16 mouse cellular contexts compared by ENCODE assay signal in genomic region chr3:97242629-97243167, GRCm38 (mm10). TPM values are rescaled to one million over a fixed set of nuclear protein-coding genes. Genes with fewer than 3 reads are reported as not detected.
DNase-seq lines count a peak whose midpoint lies in the region; ATAC-seq and TF ChIP-seq lines count a peak whose summit lies in the region.
"Had no signal": no experiment of that assay in that cellular context is flagged by ENCODE, and none has a peak within 500 bp of the region (broad histone marks: within the 10 kb centered on the region; RNA-seq: fewer than 3 reads in every experiment).

No protein-coding gene starts in this region.

- no peak overlapping the region for H3K9ac ChIP-seq in hindbrain, embryonic 13.5 days
- H3K9ac ChIP-seq in hindbrain, embryonic 11.5 days (ENCODE audit: low read depth, low read length): no peak overlapping the region
- H3K9ac ChIP-seq in intestine, embryonic 15.5 days: no peak overlapping the region
- H3K9ac ChIP-seq: embryonic facial prominence, embryonic 12.5 days; neural tube, embryonic 12.5 days had no signal

- H3K4me2 ChIP-seq in hindbrain, embryonic 13.5 days: no peak overlapping the region
- no peak overlapping the region for H3K4me2 ChIP-seq in hindbrain, embryonic 11.5 days (replicated peaks; ENCODE audit: low read depth, low read length)
- no peak overlapping the region for H3K4me2 ChIP-seq in intestine, embryonic 15.5 days (replicated peaks)
- H3K4me2 ChIP-seq: embryonic facial prominence, embryonic 12.5 days; neural tube, embryonic 12.5 days had no signal

- no peak for TF ChIP-seq CTCF in testis, adult 2 months (IDR thresholded peaks at IDR 0.05; ENCODE audit: control insufficient read depth, insufficient read depth, insufficient replicate concordance, low read depth, low read length)

- 0 out of 2 replicates have a peak overlapping the region, but pooled peaks have one; percentile 52 for H3K27ac ChIP-seq in hindbrain, embryonic 13.5 days
- no peak overlapping the region for H3K27ac ChIP-seq in hindbrain, embryonic 11.5 days (ENCODE audit: low read depth, low read length)
- H3K27ac ChIP-seq in testis, adult 2 months (ENCODE audit: control insufficient read depth, insufficient read depth, low read depth, low read length): no peak overlapping the region
- H3K27ac ChIP-seq in intestine, embryonic 15.5 days: peak overlapping the region; percentile 60; the same call in 1 of the 2 replicates
- H3K27ac ChIP-seq: embryonic facial prominence, embryonic 12.5 days; gastrocnemius, adult 2 months; heart, adult 2 months; kidney, postnatal 0 days; neural tube, embryonic 12.5 days had no signal

- whole genome bisulfite sequencing in hindbrain, embryonic 13.5 days: 37% methylated on average over 10 of the region's 10 CpGs
- WGBS in hindbrain, embryonic 11.5 days: 43% methylated on average over 10 of the region's 10 CpGs
- 45% methylated on average over 10 of the region's 10 CpGs for WGBS in intestine, embryonic 15.5 days

- no peak for ATAC-seq in hindbrain, embryonic 13.5 days (ENCODE audit: low FRiP score)
- ATAC-seq in hindbrain, embryonic 11.5 days (ENCODE audit: low FRiP score): no peak
- peak; percentile 75 for ATAC-seq in intestine, embryonic 15.5 days
- ATAC-seq: CD4-positive, CD25-positive, alpha-beta regulatory T cell, adult 4 months had no signal

- H3K4me1 ChIP-seq in hindbrain, embryonic 13.5 days (replicated peaks): peaks cover 23% of the 10 kb centered on the region
- no peaks in the 10 kb centered on the region for H3K4me1 ChIP-seq in hindbrain, embryonic 11.5 days (replicated peaks; ENCODE audit: control insufficient read depth, insufficient read depth, low read length)
- peaks cover 5% of the 10 kb centered on the region for H3K4me1 ChIP-seq in testis, adult 2 months (ENCODE audit: control insufficient read depth, insufficient read depth, low read length)
- no peaks in the 10 kb centered on the region; the same call in 1 of the 2 replicates for H3K4me1 ChIP-seq in intestine, embryonic 15.5 days (replicated peaks)

- H3K9me3 ChIP-seq in hindbrain, embryonic 13.5 days: no peaks in the 10 kb centered on the region
- H3K9me3 ChIP-seq in hindbrain, embryonic 11.5 days (ENCODE audit: control insufficient read depth, low read length): no peaks in the 10 kb centered on the region
- no peaks in the 10 kb centered on the region for H3K9me3 ChIP-seq in intestine, embryonic 15.5 days
- H3K9me3 ChIP-seq: embryonic facial prominence, embryonic 12.5 days; neural tube, embryonic 12.5 days had no signal

- no peak for TF ChIP-seq POLR2A in testis, adult 2 months (IDR thresholded peaks at IDR 0.05; ENCODE audit: control insufficient read depth, low read depth, low read length)

- H3K4me3 ChIP-seq in hindbrain, embryonic 13.5 days: no peak overlapping the region
- no peak overlapping the region for H3K4me3 ChIP-seq in hindbrain, embryonic 11.5 days (ENCODE audit: low read depth, low read length)
- peak overlapping the region; percentile 3; the same call in 1 of the 2 replicates for H3K4me3 ChIP-seq in testis, adult 2 months (ENCODE audit: control insufficient read depth, low read depth, low read length)
- H3K4me3 ChIP-seq in intestine, embryonic 15.5 days (replicated peaks): no peak overlapping the region
- H3K4me3 ChIP-seq: embryonic facial prominence, embryonic 12.5 days; gastrocnemius, adult 2 months; heart, adult 2 months; neural tube, embryonic 12.5 days had no signal

- H3K27me3 ChIP-seq in hindbrain, embryonic 13.5 days: no peaks in the 10 kb centered on the region
- H3K27me3 ChIP-seq in hindbrain, embryonic 11.5 days (ENCODE audit: control insufficient read depth, insufficient read depth, low read length): no peaks in the 10 kb centered on the region
- H3K27me3 ChIP-seq in testis, adult 2 months (ENCODE audit: control insufficient read depth, insufficient read depth, low read length): no peaks in the 10 kb centered on the region
- no peaks in the 10 kb centered on the region for H3K27me3 ChIP-seq in intestine, embryonic 15.5 days (replicated peaks)
- H3K27me3 ChIP-seq: embryonic facial prominence, embryonic 12.5 days; neural tube, embryonic 12.5 days had no signal

- H3K36me3 ChIP-seq in hindbrain, embryonic 13.5 days: no peaks in the 10 kb centered on the region
- H3K36me3 ChIP-seq in hindbrain, embryonic 11.5 days (ENCODE audit: control insufficient read depth, insufficient read depth, low read length): no peaks in the 10 kb centered on the region
- no peaks in the 10 kb centered on the region for H3K36me3 ChIP-seq in testis, adult 2 months (ENCODE audit: control insufficient read depth, insufficient read depth, low read length)
- no peaks in the 10 kb centered on the region for H3K36me3 ChIP-seq in intestine, embryonic 15.5 days
- H3K36me3 ChIP-seq: embryonic facial prominence, embryonic 12.5 days; neural tube, embryonic 12.5 days had no signal

- DNase-seq in hindbrain, embryonic 11.5 days (ENCODE audit: low spot score): no peak
- DNase-seq in testis, postnatal 14 days (ENCODE audit: low spot score): no peak
- no peak for DNase-seq in B cell, adult 2 months
- DNase-seq in spleen, adult 12 weeks (ENCODE audit: low spot score): no peak
- DNase-seq: adrenal gland, postnatal 25 days; cerebellum, adult 9-10 months; gastrocnemius, adult 2 months; heart, adult 2 months; thymus, postnatal 36 days had no signal

RNA-seq across cellular contexts. Expression of gene Bcl9, which starts 55.0 kb away (rescaled TPM):
- 86.4 and 89.0 TPM in 2 replicates for polyA plus RNA-seq in hindbrain, embryonic 13.5 days (2015; fragmentation: Nextera tagmentation; extraction: Ambion mirVana)
- polyA plus RNA-seq in hindbrain, embryonic 11.5 days (2014; fragmentation: Nextera tagmentation; extraction: Ambion mirVana): 55.4 and 72.3 TPM in 2 replicates
- polyA plus RNA-seq in testis, adult 2 months (2012; rRNA removed): 8.6 and 9.1 TPM in 2 replicates
- polyA plus RNA-seq in intestine, embryonic 15.5 days (2015; fragmentation: Nextera tagmentation; extraction: Ambion mirVana): 46.2 and 47.0 TPM in 2 replicates

Comparison
In these comparisons a context has a peak if more than half of its experiments do, and no peak if none do; other contexts are left out.
1. H3K27ac ChIP-seq: peak in hindbrain, embryonic 13.5 days (single experiment) and intestine, embryonic 15.5 days (single experiment); none in hindbrain, embryonic 11.5 days (single experiment) and testis, adult 2 months (single experiment).